Mouse (Mus musculus) retina, embryonic 14.5 days (tissue): ENCODE data around the gene Toporsl.

ENCODE experiments used
- DNase-seq: peaks from one replicate; pipeline ENCODE4 v3.0.0-alpha.2; 2015; ENCODE audit warnings: low spot score

Toporsl gene

DNA sequence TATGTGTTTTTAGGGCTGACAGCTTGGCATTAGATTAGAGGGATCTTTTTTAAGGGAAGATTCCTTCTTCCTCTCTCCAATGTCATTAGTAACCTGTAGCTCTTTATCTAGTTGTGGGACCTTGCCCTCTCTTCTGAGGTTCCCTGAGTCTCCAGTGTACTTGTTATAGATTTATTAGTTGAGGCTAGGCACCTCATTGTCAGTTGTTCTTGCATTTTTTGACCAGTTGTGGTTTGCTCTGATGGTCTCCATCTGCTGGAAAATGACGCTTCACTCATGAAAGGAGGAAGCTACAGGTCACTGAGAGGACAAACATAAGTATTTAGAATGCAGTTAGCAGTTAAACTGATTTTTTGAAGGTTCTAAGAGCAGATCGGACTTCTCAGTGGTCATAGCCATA is at the start of gene Toporsl:
Toporsl (plus strand) TSS at position 348 of the 400 bp plus-strand sequence.
- no peak for DNase-seq

DNA sequence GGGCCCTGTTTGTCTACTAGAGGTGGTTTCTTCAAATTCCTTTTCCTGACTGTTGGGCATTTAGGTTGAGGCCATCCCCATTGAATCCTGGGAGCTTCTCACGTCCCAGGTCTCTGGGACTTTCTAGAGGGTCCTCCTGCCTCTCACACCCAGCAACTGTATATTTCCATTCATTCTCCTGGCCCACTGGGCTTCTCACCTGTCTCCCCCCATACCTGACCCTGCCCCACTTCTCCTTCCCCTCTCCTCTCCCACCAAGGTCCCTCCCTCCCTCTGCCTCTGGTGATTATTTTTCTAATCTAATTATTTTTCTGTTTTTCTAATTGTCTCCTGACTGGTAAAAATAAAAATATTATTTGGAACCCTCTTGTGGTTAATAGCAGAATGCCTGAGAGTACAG is 38.4 kb upstream of the Toporsl start:
- no peak for DNase-seq

DNA sequence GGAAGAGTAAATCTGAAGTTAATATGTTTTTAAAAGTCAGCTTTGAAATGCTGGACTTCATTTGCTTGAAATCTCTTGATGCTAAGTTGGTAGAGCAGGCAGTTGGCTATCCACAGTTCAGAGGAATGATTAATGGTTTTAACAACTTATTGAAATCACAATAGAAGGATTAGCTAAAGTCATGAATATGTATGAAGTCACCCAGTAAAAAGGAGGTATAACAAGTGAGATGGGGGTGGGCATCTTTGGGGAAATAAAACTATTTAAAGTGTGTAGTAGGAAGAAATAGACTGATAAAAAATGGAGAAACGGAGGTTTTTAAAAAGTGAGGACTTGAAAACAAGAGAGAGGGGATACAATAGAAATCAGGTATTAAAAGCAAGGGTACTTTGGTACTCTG is 38.0 kb upstream of the Toporsl start:
- no peak for DNase-seq

DNA sequence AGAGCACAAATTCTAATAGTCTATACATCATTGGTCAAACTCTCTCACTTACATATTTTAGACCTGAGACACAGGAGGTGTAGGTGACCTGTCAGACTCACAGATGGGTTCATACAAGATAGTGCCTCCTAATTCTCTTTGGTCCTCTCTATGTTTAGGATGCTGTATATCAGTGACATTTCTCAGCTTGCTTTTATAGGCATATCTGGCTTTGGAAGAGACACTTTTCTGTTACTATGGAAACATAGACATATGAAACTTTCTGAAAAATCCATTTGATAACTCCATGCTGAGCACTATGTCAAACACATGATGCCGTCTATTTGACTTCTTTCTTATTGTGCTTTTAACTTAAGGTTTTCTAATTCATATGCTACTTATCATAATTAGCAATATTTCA is 32.2 kb upstream of the Toporsl start:
- no peak for DNase-seq

DNA sequence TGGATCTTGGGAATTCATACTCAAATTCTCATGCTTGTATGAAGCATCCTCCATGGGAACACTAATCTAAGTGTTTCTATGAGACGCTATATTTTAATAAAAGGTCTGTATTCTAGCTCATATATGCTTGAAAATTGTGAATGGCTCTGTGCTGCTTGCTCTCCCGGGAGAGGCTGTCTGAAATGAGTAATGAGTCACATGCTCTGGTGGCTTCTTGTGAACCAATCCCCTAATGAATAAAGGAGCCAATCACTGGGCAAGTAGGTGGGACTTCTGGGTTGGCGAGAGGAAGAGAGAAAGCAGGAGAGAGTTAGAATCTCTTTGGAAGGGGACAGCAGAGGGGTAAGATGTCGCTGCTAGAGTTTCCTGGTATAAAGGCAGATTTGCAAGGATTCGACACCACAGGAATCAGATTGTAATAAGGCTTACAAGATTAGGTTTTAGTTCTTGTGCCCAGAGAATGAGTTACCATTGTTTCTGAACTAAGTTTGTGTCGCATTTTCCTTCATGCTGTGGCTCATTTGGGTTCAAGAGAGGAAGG is 9.8 kb upstream of the Toporsl start:
- DNase-seq, result no peak

DNA sequence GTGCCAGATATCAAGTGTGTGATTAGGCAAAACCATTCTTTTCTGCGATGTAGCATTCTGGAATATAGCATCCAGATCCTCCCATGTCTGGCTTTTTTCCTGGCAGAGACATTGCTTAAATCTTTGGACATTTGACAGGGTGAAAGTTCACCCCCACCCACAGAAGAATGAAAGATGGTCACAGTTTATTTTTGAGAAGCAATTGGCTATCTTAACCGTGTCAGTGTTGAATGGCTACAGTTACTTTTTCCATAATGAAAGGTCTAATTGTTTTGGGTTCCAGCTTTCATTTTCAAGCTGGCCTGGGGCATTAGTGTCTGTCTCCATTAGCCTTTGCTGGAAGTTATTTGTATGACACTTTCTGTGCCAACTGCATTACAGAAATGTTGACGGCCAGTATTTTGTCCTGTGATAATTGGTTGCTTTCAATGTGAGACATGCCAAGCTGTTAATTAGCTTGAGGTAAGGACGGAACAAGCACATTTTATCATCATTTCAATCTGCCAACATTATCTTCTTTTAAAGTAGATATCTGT is 2.2 kb upstream of the Toporsl start:
- DNase-seq, result peak; percentile 43

DNA sequence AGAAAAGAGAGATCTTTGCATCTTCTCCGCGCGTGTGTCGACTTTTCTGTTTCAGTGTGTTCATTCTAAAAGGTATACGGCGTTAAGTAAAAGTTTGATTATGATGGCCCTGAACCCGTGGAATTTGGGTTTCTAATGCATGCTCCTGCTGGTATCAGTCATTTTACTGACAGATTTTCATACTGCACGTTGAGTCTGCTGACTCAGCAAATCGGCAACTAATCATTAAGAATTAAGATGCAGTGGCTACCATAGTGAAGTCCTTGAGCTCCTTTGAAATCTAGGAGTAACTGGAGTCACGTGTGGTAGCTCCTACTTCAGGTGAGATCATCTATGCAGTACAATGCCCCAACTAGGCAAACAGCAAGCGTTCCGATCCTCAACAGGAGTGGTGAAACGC is 1.4 kb upstream of the Toporsl start:
- DNase-seq, result no peak

DNA sequence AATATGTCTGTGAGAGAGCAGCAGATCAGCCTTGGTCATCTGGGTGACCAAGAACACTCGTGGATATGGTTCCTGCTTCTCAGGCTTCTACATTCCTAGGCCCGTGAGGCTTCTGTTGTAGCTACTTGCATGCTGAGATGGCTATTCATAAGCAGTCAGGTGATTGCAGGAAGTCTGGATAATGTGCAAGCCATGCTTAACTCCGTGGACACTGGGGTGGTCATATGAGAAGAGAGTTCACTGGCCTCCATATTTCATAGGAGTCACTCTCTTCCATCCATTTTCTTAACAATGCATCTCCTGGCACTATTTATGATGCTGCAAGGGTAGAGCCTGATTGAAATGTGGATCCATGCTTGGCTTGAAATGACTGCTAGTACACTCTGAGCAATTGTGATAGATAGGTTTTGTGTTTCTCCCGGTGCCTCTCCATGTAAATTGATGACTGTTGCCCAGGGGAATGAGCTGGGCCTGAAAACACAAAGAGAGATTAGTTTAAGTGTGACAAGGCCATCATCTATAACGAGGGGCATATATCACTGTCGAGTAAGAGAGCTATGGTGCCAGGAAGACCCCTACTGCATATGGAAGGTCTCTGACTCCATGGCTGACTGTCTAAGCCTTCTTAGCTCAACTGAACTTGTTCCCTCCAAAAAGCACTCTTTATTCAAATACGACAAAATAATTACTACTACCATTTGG is 2.3 kb downstream of the Toporsl start:
- no peak for DNase-seq

DNA sequence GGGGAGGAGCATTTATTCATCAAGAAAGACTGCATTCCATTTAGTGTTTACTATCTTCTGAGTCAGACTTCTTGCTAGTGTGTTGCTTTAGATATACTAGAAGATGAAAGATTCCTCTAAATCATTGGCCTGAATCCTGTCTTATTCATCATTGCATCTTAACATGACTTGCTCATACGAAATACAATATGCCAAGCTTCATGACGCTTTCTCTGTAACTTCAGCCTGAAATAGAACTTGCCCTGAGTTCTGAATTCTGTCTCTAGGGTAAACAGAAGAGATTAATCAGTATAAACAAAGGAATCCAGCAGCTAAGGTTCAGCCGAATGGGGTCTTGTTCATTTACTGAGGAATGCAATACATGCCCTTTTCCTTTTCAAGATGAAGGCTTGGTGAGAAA is 10.8 kb downstream of the Toporsl start:
- DNase-seq, result no peak

DNA sequence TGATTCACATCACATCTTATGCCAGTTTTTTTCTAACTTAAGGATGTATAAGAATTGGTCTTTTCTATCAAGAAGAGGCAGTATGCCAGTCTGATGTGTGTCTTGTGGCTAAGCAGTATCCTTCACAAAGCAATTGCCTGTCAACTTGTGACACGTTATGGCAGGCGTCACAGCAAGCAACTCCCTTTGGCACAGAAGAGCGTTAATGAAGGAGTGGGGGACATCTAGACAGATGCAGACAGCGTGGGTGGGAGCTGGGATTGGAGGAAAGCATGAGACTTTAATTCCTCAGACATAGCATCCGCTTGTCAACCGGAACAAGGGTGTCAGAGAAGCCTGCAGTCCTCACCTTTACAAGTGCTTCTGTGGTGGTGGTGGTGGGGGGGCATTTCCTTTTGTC is 38.9 kb downstream of the Toporsl start:
- DNase-seq, result peak; percentile 6

DNA sequence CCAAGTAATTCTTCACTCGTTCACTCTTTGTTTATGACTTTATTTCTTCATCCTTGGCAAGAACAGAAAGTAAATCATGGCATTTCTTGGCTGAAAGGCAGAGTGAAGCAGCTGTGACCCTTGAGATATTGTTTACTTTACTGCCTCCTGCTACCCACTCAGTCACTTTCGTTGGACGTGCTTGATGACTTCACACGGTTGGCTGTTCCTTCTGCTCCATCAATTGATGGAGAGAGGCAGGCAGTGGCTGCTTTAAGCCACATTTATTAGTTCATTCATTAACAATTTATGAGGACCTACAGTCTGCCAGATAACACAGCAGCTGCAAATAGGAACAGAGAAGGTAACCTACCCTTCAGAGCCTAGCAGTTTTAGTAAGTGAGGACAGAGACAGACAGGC is 51.7 kb downstream of the Toporsl start:
- peak; percentile 61 for DNase-seq

DNA sequence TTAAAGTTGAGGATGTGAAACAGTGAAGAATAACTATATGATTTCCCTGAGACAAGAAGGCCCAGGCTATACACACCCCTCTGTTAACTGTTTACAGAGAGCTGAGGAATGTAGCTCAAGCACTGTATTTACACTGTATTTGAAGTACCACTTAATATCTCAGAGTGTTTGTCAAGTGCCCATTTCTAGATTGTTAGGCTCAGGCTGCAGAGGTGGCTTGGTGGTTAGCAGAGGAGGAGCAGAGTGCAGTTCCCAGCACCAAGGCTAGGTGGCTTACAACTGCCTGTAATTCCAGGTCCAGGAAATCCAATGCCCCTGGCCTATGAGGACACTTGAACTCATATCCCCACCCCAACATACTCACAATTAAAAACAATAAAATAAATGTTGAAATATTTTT is 63.6 kb downstream of the Toporsl start:
- DNase-seq, result no peak

DNA sequence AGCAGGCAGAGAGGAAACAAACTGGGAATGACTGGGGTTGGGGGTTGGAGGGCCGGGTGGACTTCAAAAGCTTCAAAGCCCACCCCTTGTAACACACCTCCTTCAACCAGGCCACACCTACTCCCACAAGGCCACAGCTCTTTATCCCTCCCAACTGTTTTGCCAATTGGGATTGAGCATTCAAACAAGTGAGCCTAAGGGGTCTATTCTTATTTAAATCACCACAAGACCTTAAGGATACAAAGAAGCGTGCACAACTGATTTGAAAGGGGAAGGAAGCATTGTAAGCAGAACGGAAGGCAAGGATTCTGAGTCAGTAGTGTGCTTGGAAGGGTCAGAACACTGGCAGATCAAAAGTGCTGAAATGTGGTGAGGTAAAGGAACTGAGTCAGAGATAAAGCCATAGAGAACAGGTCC is 64.6 kb downstream of the Toporsl start:
- no peak for DNase-seq

DNA sequence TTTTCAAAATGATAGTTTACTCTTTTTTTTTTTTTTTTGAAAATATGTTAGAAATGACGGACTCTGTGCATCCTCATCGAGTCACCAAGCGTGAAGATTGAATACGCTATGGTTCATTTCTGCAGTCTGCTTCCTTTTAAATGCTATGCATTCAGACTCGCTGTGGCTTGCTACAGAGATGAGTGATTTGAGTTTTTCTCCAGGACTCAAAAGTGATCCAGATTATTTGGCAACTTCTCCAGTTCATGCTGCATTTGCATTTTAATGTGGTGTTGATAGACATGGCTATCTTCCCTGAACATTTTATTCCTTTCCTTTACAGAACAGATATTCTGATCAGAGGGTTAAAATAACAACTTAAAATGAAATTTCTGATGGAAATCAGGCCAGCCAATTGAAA is 65.2 kb downstream of the Toporsl start:
- DNase-seq, result no peak
